Mouse (Mus musculus): ENCODE measurements around the gene Rhot2. TPM values are rescaled to one million over a fixed set of nuclear protein-coding genes. Genes with fewer than 3 reads are reported as not detected.
"Not testable (repeated sequence)": the region's sequence is repeated elsewhere in the genome, so short reads cannot be mapped to it uniquely, and the experiment has no call there.

The Rhot2 gene
- polyA plus RNA-seq, 1 experiment from 2014 or later: 23.9 TPM

DNA sequence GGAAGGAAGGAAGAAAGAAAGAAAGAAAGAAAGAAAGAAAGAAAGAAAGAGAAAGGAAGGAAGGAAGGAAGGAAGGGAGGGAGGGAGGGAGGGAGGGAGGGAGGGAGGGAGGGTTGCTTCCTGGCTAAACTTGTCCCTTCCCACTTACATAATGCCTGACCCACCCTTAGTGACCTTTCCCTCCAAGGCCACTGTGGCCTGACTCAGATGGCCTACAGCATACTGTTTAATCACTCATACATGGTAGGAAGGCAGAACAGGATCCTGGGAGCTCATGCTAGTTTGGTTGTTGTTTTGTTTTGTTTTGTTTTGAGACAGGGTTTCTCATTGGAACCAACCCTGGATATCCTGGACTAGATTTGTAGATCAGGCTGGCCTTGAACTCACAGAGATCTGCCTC, 26.9 kb upstream of the Rhot2 start:
- not testable (repeated sequence) for H3K4me3 ChIP-seq; H3K9me3 ChIP-seq (replicated peaks); DNase-seq (ENCODE audit: low spot score); H3K27ac ChIP-seq (replicated peaks); H3K36me3 ChIP-seq; H3K27me3 ChIP-seq (ENCODE audit: low read depth, poor library complexity, severe bottlenecking)
- H3K4me1 ChIP-seq: peaks cover 59% of the 10 kb centered on the region

GRCm38 (mm10) chr17:25869954-25870353, 25.3 kb upstream of the Rhot2 start:
- Histone ChIP-seq H3K27me3 (ENCODE audit: low read depth, poor library complexity, severe bottlenecking) (no peaks in the 10 kb centered on the region), H3K9me3 (replicated peaks) (no peaks in the 10 kb centered on the region), H3K27ac (replicated peaks) (no peak overlapping the region), H3K4me1 (peaks cover 52% of the 10 kb centered on the region), H3K4me3 (no peak overlapping the region), H3K36me3 (no peaks in the 10 kb centered on the region)
- no peak for DNase-seq (ENCODE audit: low spot score)
- 95% methylated on average over 2 of the region's 2 CpGs for WGBS

DNA sequence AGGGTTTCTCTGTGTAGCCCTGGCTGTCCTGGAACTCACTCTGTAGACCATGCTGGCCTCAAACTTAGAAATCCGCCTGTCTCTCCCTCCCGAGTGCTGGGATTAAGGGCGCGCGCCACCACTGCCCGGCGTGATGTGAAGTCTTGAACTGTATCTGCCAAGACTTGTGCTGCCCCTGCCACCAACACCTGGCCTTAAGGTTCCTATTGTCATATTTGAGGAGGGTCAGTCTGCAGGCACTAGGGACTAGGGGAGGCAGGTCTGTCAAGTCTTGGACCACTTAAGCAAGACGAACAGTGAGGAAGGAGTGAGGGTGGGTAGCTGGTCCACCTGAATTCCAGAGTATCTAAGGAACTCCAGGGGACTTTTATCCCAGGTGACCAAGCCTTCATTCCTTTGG, 24.8 kb upstream of the Rhot2 start:
- H3K36me3 ChIP-seq: no peaks in the 10 kb centered on the region
- H3K27ac ChIP-seq (replicated peaks): no peak overlapping the region
- H3K4me1 ChIP-seq: peaks cover 50% of the 10 kb centered on the region
- no peaks in the 10 kb centered on the region for H3K9me3 ChIP-seq (replicated peaks)
- no peak overlapping the region for H3K4me3 ChIP-seq
- DNase-seq (ENCODE audit: low spot score): no peak
- H3K27me3 ChIP-seq (ENCODE audit: low read depth, poor library complexity, severe bottlenecking): no peaks in the 10 kb centered on the region
- WGBS: 85% methylated on average over 8 of the region's 8 CpGs

DNA sequence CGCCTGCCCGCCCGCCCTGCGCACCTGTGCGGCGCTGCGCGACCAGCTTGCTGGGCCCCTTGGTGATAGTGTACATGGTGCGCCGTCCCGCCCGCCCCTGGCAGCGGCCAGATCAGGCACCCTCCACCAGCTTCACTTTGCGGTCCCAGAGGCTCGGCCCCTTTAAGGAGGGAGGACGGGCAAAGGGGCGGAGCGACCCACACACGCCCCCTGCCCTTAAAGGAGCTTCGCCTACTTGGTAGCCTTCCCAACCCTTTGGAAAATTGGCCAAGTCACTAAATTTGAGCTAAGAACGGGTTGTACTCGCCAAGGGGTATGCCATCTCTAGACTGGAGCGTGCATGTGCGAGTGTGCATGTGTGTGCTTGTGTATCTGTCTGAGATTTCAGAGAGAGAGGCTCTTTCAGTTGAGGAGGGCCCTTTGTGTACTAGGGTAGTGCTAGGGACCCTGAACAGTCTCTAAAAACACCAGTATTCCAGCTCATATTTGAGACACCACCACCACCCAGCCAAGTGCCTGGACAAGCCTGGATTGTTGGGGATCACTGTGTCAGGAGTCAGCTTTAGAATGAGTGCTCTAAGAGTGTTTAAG, 24.0 kb upstream of the Rhot2 start, which contains the start of gene Mcrip2:
Mcrip2 (minus strand) TSS at position 164 of the 591 bp plus-strand sequence.
- no peaks in the 10 kb centered on the region for H3K36me3 ChIP-seq
- H3K4me1 ChIP-seq: peaks cover 42% of the 10 kb centered on the region
- under 1% methylated on average over 24 of the region's 24 CpGs for WGBS
- peak within 1 kb of the TSS; percentile 80 for H3K27ac ChIP-seq (replicated peaks)
- DNase-seq (ENCODE audit: low spot score): peak; percentile 83
- H3K4me3 ChIP-seq: peak within 1 kb of the TSS; percentile 93
- H3K9me3 ChIP-seq (replicated peaks): no peaks in the 10 kb centered on the region
- no peaks in the 10 kb centered on the region for H3K27me3 ChIP-seq (ENCODE audit: low read depth, poor library complexity, severe bottlenecking)

- no peaks in the 10 kb centered on the region for H3K27me3 ChIP-seq (ENCODE audit: low read depth, poor library complexity, severe bottlenecking)
- H3K27ac ChIP-seq (replicated peaks): peak overlapping the region; percentile 80
- no peaks in the 10 kb centered on the region for H3K9me3 ChIP-seq (replicated peaks)
- H3K4me3 ChIP-seq: peak overlapping the region; percentile 93
- peaks cover 41% of the 10 kb centered on the region for H3K4me1 ChIP-seq
- no peaks in the 10 kb centered on the region for H3K36me3 ChIP-seq
- WGBS: 1% methylated on average over 42 of the region's 42 CpGs
- DNase-seq (ENCODE audit: low spot score): no peak
Measured at GRCm38 (mm10) chr17:25867836-25868600, 23.4 kb upstream of the Rhot2 start.

- H3K4me1 ChIP-seq: peaks cover 39% of the 10 kb centered on the region
- no peaks in the 10 kb centered on the region for H3K27me3 ChIP-seq (ENCODE audit: low read depth, poor library complexity, severe bottlenecking)
- no peaks in the 10 kb centered on the region for H3K36me3 ChIP-seq
- H3K27ac ChIP-seq (replicated peaks): peak overlapping the region; percentile 80; the same call in 1 of the 2 replicates
- peak overlapping the region; percentile 93 for H3K4me3 ChIP-seq
- no peak for DNase-seq (ENCODE audit: low spot score)
- no peaks in the 10 kb centered on the region for H3K9me3 ChIP-seq (replicated peaks)
- 17% methylated on average over 7 of the region's 7 CpGs for WGBS
Measured at GRCm38 (mm10) chr17:25867509-25867835, 22.8 kb upstream of the Rhot2 start.

GRCm38 (mm10) chr17:25866172-25866571, 21.5 kb upstream of the Rhot2 start:
- Histone ChIP-seq H3K4me1 (peaks cover 52% of the 10 kb centered on the region), H3K36me3 (no peaks in the 10 kb centered on the region), H3K27ac (replicated peaks) (no peak overlapping the region), H3K4me3 (peak overlapping the region; percentile 11; the same call in 1 of the 2 replicates), H3K27me3 (ENCODE audit: low read depth, poor library complexity, severe bottlenecking) (no peaks in the 10 kb centered on the region), H3K9me3 (replicated peaks) (no peaks in the 10 kb centered on the region)
- 86% methylated on average over 3 of the region's 3 CpGs for WGBS
- no peak for DNase-seq (ENCODE audit: low spot score)

DNA sequence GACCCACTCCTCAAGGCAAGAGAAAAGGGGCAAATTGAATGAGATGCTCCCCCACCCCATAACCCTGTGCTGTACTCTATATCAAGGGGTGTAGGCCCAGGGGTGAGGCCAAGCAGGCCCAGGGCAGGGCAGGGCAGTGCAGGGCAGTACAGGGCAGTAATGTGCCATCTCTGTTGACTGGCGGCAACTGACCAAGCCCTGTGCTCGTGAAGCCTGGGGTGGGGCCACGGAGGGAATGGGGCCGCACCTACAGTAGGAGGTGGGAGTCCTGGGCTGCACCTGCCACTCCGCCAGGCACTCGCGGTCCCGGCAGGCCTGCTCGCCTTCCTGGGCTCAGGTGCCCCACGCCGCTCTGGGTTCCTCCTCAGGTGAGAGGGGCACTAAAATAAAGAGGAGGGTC, 20.6 kb upstream of the Rhot2 start:
- H3K4me3 ChIP-seq: no peak overlapping the region
- H3K36me3 ChIP-seq: no peaks in the 10 kb centered on the region
- H3K4me1 ChIP-seq: peaks cover 60% of the 10 kb centered on the region
- no peak for DNase-seq (ENCODE audit: low spot score)
- 94% methylated on average over 11 of the region's 11 CpGs for WGBS
- no peaks in the 10 kb centered on the region for H3K9me3 ChIP-seq (replicated peaks)
- no peak overlapping the region for H3K27ac ChIP-seq (replicated peaks)
- H3K27me3 ChIP-seq (ENCODE audit: low read depth, poor library complexity, severe bottlenecking): no peaks in the 10 kb centered on the region

DNA sequence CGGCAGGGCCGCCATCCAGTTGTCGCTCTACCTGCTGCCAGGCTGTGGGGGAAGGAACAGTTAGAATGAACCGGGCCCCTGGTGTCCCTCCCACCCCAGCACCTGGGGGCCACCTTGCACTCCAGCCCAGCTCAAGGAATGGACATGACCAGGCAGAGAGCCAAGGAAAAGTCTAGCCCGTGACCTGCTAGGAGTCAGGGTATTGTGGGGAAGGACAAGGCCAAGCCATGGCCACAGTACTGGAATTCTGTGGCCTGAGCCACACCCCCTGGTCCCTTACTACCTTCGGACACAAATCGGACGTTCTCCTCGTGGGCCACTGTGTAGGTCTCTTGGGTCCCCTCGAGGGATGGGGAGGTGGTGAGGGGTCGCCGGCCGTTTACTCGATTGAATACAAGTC, 19.7 kb upstream of the Rhot2 start:
- Histone ChIP-seq H3K36me3 (peaks cover 3% of the 10 kb centered on the region), H3K4me1 (peaks cover 67% of the 10 kb centered on the region), H3K9me3 (replicated peaks) (no peaks in the 10 kb centered on the region), H3K27me3 (ENCODE audit: low read depth, poor library complexity, severe bottlenecking) (no peaks in the 10 kb centered on the region), H3K27ac (replicated peaks) (no peak overlapping the region), H3K4me3 (0 out of 2 replicates have a peak overlapping the region, but pooled peaks have one; percentile 7)
- no peak for DNase-seq (ENCODE audit: low spot score)
- 94% methylated on average over 14 of the region's 14 CpGs for WGBS

- H3K4me1 ChIP-seq: peaks cover 63% of the 10 kb centered on the region
- H3K4me3 ChIP-seq: 0 out of 2 replicates have a peak overlapping the region, but pooled peaks have one; percentile 7
- 94% methylated on average over 6 of the region's 6 CpGs for WGBS
- no peaks in the 10 kb centered on the region for H3K27me3 ChIP-seq (ENCODE audit: low read depth, poor library complexity, severe bottlenecking)
- no peak overlapping the region for H3K27ac ChIP-seq (replicated peaks)
- no peaks in the 10 kb centered on the region for H3K9me3 ChIP-seq (replicated peaks)
- peaks cover 10% of the 10 kb centered on the region for H3K36me3 ChIP-seq
- DNase-seq (ENCODE audit: low spot score): no peak
Measured at GRCm38 (mm10) chr17:25863681-25864080, 19.0 kb upstream of the Rhot2 start.

GRCm38 (mm10) chr17:25861704-25862612, 17.3 kb upstream of the Rhot2 start:
- DNase-seq (ENCODE audit: low spot score): no peak
- 12% methylated on average over 6 of the region's 6 CpGs for whole genome bisulfite sequencing
- Histone ChIP-seq H3K9me3 (replicated peaks) (no peaks in the 10 kb centered on the region), H3K27me3 (ENCODE audit: low read depth, poor library complexity, severe bottlenecking) (no peaks in the 10 kb centered on the region), H3K4me1 (peaks cover 51% of the 10 kb centered on the region), H3K27ac (replicated peaks) (peak overlapping the region; percentile 95), H3K4me3 (peak overlapping the region; percentile 76), H3K36me3 (peaks cover 22% of the 10 kb centered on the region)

DNA sequence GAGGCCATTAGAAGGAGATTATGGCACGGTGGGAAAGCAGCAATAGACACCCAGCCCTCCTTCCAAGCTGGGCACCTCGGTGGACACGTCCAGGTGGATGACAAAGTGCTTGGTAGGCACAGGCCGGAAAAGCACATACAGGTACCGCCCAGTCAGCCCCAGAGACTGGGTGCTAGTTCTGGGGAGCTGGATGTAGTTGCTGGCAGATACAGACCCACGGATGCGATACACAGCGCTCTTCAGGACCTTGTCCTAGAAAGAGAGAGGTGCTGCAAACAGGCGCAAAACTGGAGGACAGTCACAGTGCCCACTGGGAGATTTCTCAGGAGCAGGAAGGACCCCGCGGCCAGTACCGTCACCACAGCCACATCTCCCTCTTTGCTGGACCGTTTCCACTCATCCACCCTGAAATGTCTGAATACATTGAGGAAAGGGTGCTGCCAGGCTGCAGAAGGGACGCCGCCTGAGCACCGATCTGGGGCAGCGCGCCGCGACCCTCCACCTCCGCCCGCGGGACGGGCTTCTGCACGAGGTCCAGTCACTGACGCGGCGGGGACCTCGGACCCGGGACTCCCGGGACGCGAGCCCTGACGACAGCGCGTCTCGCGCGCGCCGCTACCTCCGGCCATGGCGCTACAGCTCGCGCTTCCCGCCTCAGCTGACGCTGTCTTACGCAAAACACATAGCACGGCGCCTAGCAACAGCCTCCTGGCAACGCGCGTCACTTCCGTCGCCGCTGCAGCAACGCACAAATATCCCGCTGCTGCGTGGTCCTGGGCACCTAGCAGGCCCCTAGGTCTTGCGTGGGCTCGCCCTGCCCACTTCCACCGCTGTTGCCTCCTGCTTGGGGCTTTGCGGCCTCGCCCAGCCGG, 16.4 kb upstream of the Rhot2 start, which contains the start of gene Wdr90:
Wdr90 (minus strand) TSS at position 670 of the 872 bp plus-strand sequence.
- peak within 1 kb of the TSS; percentile 95 for H3K27ac ChIP-seq (replicated peaks)
- H3K27me3 ChIP-seq (ENCODE audit: low read depth, poor library complexity, severe bottlenecking): no peaks in the 10 kb centered on the region
- H3K4me3 ChIP-seq: peak within 1 kb of the TSS; percentile 76
- H3K9me3 ChIP-seq (replicated peaks): no peaks in the 10 kb centered on the region
- peaks cover 43% of the 10 kb centered on the region for H3K4me1 ChIP-seq
- peak; percentile 94 for DNase-seq (ENCODE audit: low spot score)
- H3K36me3 ChIP-seq: peaks cover 28% of the 10 kb centered on the region
- 4% methylated on average over 65 of the region's 65 CpGs for WGBS

All from midbrain, embryonic 10.5 days (tissue).